Comparison of ENCODE assay signal across 25 mouse cellular contexts in genomic region chr16:41748759-41749158, GRCm38 (mm10).
DNase-seq lines count a peak whose midpoint lies in the region; ATAC-seq and TF ChIP-seq lines count a peak whose summit lies in the region.
"Had no signal": no experiment of that assay in that cellular context is flagged by ENCODE, and none has a peak within 500 bp of the region (broad histone marks: within the 10 kb centered on the region; RNA-seq: fewer than 3 reads in every experiment).

No protein-coding gene starts in this region.

- no peaks in the 10 kb centered on the region for H3K9me3 ChIP-seq in kidney, embryonic 14.5 days (ENCODE audit: control insufficient read depth, low read length)
- H3K9me3 ChIP-seq in kidney, postnatal 0 days (replicated peaks; ENCODE audit: low read length): no peaks in the 10 kb centered on the region
- H3K9me3 ChIP-seq in intestine, embryonic 16.5 days (ENCODE audit: control insufficient read depth, low read length): no peaks in the 10 kb centered on the region
- H3K9me3 ChIP-seq: embryonic facial prominence, embryonic 10.5 days; embryonic facial prominence, embryonic 13.5 days; forebrain, embryonic 10.5 days; forebrain, embryonic 13.5 days; hindbrain, embryonic 10.5 days; hindbrain, embryonic 13.5 days had no signal

- H3K27ac ChIP-seq in kidney, embryonic 14.5 days (ENCODE audit: low read depth, low read length): no peak overlapping the region
- H3K27ac ChIP-seq in kidney, postnatal 0 days: no peak overlapping the region
- no peak overlapping the region for H3K27ac ChIP-seq in kidney, adult 2 months (ENCODE audit: insufficient read depth, low read depth, low read length)
- H3K27ac ChIP-seq in intestine, embryonic 16.5 days (ENCODE audit: low read length): no peak overlapping the region
- H3K27ac ChIP-seq: embryonic facial prominence, embryonic 10.5 days; embryonic facial prominence, embryonic 13.5 days; forebrain, embryonic 10.5 days; forebrain, embryonic 13.5 days; hindbrain, embryonic 10.5 days; hindbrain, embryonic 13.5 days had no signal

- no peak overlapping the region for H3K4me2 ChIP-seq in kidney, embryonic 14.5 days (replicated peaks; ENCODE audit: low read depth, low read length)
- no peak overlapping the region for H3K4me2 ChIP-seq in kidney, postnatal 0 days (ENCODE audit: low read length)
- H3K4me2 ChIP-seq in intestine, embryonic 16.5 days (ENCODE audit: low read depth, low read length): no peak overlapping the region
- H3K4me2 ChIP-seq: embryonic facial prominence, embryonic 13.5 days; forebrain, embryonic 13.5 days; heart, embryonic 11.5 days; hindbrain, embryonic 13.5 days had no signal

- no peaks in the 10 kb centered on the region for H3K36me3 ChIP-seq in kidney, embryonic 14.5 days (ENCODE audit: control insufficient read depth, insufficient read depth, low read length)
- H3K36me3 ChIP-seq in kidney, postnatal 0 days (ENCODE audit: insufficient read depth, low read length): no peaks in the 10 kb centered on the region
- H3K36me3 ChIP-seq in kidney, adult 2 months (ENCODE audit: control insufficient read depth, insufficient read depth, low read length): no peaks in the 10 kb centered on the region
- H3K36me3 ChIP-seq in intestine, embryonic 16.5 days (ENCODE audit: control insufficient read depth, insufficient read depth, low read length): no peaks in the 10 kb centered on the region
- H3K36me3 ChIP-seq: embryonic facial prominence, embryonic 10.5 days; embryonic facial prominence, embryonic 13.5 days; forebrain, embryonic 10.5 days; hindbrain, embryonic 10.5 days; hindbrain, embryonic 13.5 days had no signal

- no peaks in the 10 kb centered on the region for H3K4me1 ChIP-seq in kidney, embryonic 14.5 days (ENCODE audit: control insufficient read depth, insufficient read depth, low read length)
- H3K4me1 ChIP-seq in kidney, postnatal 0 days (replicated peaks; ENCODE audit: insufficient read depth, low read length): 0 out of 2 replicates have a peak, but pooled peaks cover 3% of the 10 kb centered on the region
- H3K4me1 ChIP-seq in kidney, adult 2 months (ENCODE audit: control insufficient read depth, insufficient read depth, low read length): no peaks in the 10 kb centered on the region
- H3K4me1 ChIP-seq in intestine, embryonic 16.5 days (ENCODE audit: control insufficient read depth, insufficient read depth, low read length): no peaks in the 10 kb centered on the region
- H3K4me1 ChIP-seq: embryonic facial prominence, embryonic 10.5 days; embryonic facial prominence, embryonic 13.5 days had no signal

- no peak for DNase-seq in kidney, adult 9 months
- DNase-seq in kidney, postnatal 0 days (ENCODE audit: low spot score): peak; percentile 5
- no peak for DNase-seq in kidney, adult 2 months
- DNase-seq: adrenal gland, adult 8-10 months; adrenal gland, postnatal 25 days; cerebellum, adult 11-12 months; cerebellum, adult 8-10 months; cerebellum, postnatal 10 days; cerebellum, postnatal 36 days; embryo, embryonic 11 days; gastrocnemius, postnatal 10 days; gastrocnemius, postnatal 36 days had no signal

- no peaks in the 10 kb centered on the region for H3K27me3 ChIP-seq in kidney, embryonic 14.5 days (ENCODE audit: control insufficient read depth, insufficient read depth, low read length)
- H3K27me3 ChIP-seq in kidney, postnatal 0 days (ENCODE audit: insufficient read depth, low read length): no peaks in the 10 kb centered on the region
- no peaks in the 10 kb centered on the region for H3K27me3 ChIP-seq in kidney, adult 2 months (replicated peaks; ENCODE audit: control insufficient read depth, insufficient read depth, low read length)
- H3K27me3 ChIP-seq in intestine, embryonic 16.5 days (replicated peaks; ENCODE audit: control insufficient read depth, insufficient read depth, low read length): no peaks in the 10 kb centered on the region
- H3K27me3 ChIP-seq: embryonic facial prominence, embryonic 13.5 days; forebrain, embryonic 13.5 days; hindbrain, embryonic 13.5 days had no signal

- 85% methylated on average over 2 of the region's 2 CpGs for WGBS in kidney, embryonic 14.5 days
- 92% methylated on average over 2 of the region's 2 CpGs for WGBS in kidney, postnatal 0 days
- 85% methylated on average over 2 of the region's 2 CpGs for WGBS in kidney, adult 2 months
- WGBS in intestine, embryonic 16.5 days: 66% methylated on average over 2 of the region's 2 CpGs

- H3K9ac ChIP-seq in kidney, embryonic 14.5 days (ENCODE audit: low read depth, low read length): no peak overlapping the region
- H3K9ac ChIP-seq in kidney, postnatal 0 days (ENCODE audit: low read depth, low read length): no peak overlapping the region
- H3K9ac ChIP-seq in intestine, embryonic 16.5 days (ENCODE audit: low read depth, low read length): no peak overlapping the region
- H3K9ac ChIP-seq: embryonic facial prominence, embryonic 13.5 days; forebrain, embryonic 13.5 days; hindbrain, embryonic 13.5 days had no signal

- no peak for TF ChIP-seq CTCF in kidney, postnatal 0 days (IDR thresholded peaks at IDR 0.05; ENCODE audit: low read depth)
- no peak for TF ChIP-seq CTCF in kidney, adult 2 months (conservative IDR thresholded peaks at IDR 0.05; ENCODE audit: insufficient read depth, insufficient read length, low read depth, low read length)

- no peak overlapping the region for H3K4me3 ChIP-seq in kidney, embryonic 14.5 days (ENCODE audit: low read length)
- no peak overlapping the region for H3K4me3 ChIP-seq in kidney, postnatal 0 days (replicated peaks; ENCODE audit: low read depth, low read length)
- no peak overlapping the region for H3K4me3 ChIP-seq in kidney, adult 2 months (ENCODE audit: insufficient read depth, low read depth, low read length)
- H3K4me3 ChIP-seq in intestine, embryonic 16.5 days (ENCODE audit: low read length): no peak overlapping the region
- H3K4me3 ChIP-seq: embryonic facial prominence, embryonic 10.5 days; embryonic facial prominence, embryonic 13.5 days; forebrain, embryonic 10.5 days; forebrain, embryonic 13.5 days; hindbrain, embryonic 10.5 days; hindbrain, embryonic 13.5 days had no signal

- peak; percentile 59; the same call in 1 of the 2 replicates for ATAC-seq in kidney, embryonic 14.5 days (ENCODE audit: low FRiP score, low TSS enrichment)
- ATAC-seq in kidney, postnatal 0 days (replicated peaks; ENCODE audit: low FRiP score, low read depth): no peak; the same call in 1 of the 2 replicates
- peak; percentile 76 for ATAC-seq in intestine, embryonic 16.5 days
- no peak for ATAC-seq in erythroblast, adult 5-6 weeks (replicated peaks; ENCODE audit: low FRiP score, poor library complexity, severe bottlenecking)
- ATAC-seq: activated CD4-positive, CD25-positive, alpha-beta regulatory T cell, adult 4 months; forebrain, embryonic 13.5 days; forebrain, embryonic 16.5 days; hindbrain, embryonic 16.5 days had no signal

- TF ChIP-seq POLR2A in kidney, adult 2 months (IDR thresholded peaks at IDR 0.05; ENCODE audit: low read depth, low read length): no peak

Comparison
In these comparisons a context has a peak if more than half of its experiments do, and no peak if none do; other contexts are left out.
1. ATAC-seq: peak in kidney, embryonic 14.5 days (single experiment) and intestine, embryonic 16.5 days (single experiment); none in kidney, postnatal 0 days (single experiment) and erythroblast, adult 5-6 weeks (single experiment).